Mouse (Mus musculus) activated CD4-positive, CD25-positive, alpha-beta regulatory T cell, adult 4 months (primary cell): ENCODE results near the gene Vps8. TPM values are rescaled to one million over a fixed set of nuclear protein-coding genes. Genes with fewer than 3 reads are reported as not detected.
"Not testable (repeated sequence)": the region's sequence is repeated elsewhere in the genome, so short reads cannot be mapped to it uniquely, and the experiment has no call there.

ENCODE experiments used
- ATAC-seq: one replicate; pipeline ENCODE4 v1.8.0; 2017
- polyA plus RNA-seq, 2 experiments: library from polyadenylated mRNA; unstranded; fragments of 100-300 nt; shearing (Covaris generic); gene quantifications; one replicate each; pipeline ENCODE4 v1.2.1; 2017

Gene Vps8
- polyA plus RNA-seq, 2 experiments from 2014 or later, result 13.5 to 15.2 TPM

DNA sequence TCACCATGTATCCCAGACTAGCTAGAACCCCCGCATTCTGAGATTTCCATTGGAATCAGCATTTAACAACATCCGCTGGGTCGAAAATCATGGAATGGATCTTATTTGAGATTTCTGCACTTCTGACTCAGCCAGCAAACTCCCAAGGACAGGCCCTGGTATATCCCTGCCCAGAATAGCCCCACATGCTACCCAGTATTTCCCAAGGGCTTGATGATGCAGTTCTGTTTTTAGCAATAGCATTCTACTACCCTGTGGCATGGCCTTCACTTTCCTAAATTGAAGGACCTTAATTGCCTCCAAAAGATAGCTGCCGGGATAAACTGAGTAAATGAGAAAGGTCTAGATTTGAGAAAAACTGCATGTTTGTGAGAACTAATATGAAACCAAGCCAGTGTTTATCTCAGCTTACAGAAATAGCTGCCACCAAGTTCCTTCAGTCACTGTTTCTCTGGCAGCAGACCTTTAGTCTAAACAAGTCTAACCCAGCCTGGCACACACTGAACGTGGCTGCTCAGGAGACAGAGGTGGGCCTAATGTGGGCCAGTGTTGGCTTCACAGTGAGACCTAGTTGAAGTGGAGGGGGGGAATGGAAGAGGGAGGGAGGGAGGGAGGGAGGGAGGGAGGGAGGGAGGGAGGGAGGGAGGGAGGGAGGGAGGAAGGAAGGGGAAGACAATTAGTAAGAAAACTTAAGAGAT, 213.4 kb downstream of the Vps8 start:
- no peak for ATAC-seq

DNA sequence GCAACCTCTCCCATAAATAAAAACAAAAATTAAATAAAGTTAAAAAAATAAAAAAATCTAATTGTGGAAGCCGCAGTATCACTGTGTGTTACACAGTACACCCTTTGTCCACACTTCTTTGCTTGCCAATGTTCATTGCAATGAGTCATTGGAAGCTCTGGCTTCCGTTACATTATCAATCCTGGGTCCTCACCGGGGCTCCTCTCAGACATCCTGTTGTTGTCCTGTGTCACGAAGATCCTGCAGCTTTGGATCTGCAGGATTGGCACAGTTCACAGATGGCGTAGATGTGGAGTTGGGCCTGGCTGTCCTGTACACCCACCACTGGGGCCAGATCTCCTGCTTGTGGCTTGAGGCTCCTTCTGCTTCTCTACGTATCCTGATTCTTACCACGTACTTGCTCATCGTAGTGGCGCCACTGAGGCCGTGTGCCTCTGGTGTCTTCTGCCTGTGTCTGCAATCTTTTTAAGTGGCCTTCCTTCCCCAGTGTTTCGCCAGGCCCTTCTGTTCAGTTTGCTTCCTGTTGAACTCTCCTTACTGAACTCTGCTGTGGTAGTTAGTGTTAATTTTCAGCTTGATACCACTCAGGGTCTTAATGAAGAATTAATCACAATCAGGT, 214.4 kb downstream of the Vps8 start:
- ATAC-seq, result no peak

DNA sequence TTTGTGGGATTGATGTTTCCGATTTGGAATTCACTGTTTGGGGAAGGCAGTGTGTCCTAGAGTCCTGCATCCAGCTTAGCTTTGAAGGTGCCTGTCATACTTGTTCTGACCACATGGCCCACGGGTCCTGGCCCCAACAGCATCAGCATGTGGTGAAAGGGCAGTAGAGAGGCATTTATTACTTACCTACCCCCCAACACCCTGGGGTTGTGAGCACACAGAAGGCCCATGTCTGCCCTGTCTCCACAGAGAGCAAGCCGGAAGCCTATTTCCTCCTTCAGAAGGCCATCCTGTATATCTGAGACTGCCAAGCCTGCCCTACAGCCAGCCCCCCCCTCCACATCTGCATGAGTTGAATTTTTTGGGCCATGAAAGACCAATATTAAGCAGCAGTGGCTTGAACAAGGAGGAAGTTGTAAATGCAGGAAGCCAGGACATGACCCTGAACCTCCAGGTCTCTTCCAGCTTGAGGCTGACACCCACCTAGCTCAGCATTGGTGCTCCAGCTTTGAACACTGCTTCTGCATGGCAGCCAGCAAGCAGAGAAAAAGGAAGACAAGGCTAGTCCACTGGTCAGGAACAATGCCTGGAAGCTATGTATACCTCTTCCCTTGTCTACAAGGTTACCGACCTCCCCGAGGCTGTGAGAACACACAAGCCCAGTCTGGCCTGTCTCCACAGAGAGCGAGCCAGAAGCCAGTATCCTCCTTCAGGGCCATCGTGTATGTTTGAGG, 218.0 kb downstream of the Vps8 start:
- no peak for ATAC-seq

DNA sequence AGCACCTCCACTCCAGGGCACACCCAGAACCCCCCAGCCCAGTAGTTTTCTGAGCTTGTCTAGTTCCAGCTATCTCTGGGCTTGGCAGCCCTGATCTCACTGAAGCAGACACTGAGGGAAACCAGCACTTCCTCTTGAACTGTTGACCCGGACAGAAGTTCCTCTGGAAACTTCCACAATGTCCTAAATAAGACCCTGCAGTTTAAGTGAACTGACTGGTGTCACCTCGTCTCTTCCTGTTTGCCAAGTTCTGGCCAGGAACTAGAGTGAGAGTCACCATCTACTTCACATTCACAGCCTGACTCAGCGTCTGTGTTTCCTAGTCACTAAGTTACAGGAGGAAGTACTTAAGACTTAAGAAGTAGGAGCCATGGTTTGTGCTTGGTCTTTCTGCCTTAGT, 219.0 kb downstream of the Vps8 start:
- ATAC-seq, result peak; percentile 53

DNA sequence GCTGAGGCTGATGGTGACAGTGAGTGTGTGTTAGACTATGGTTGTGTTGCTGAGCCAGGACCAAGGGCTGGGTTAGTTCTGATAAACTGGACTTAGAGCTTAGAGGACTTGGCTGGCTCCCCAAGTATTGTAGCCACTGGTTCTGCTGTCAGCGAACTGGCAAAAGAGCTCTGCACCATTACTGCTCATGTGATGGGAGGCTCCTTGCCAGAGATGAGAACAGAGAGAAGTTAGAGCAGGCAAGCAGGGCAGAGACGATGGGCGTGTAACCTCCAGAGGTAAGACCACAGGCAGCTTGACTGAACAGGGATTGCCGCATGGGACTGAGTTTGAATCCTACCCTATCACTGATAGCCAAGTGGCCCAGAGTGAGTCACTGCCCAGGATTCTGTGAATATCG, 220.0 kb downstream of the Vps8 start:
- no peak for ATAC-seq

DNA sequence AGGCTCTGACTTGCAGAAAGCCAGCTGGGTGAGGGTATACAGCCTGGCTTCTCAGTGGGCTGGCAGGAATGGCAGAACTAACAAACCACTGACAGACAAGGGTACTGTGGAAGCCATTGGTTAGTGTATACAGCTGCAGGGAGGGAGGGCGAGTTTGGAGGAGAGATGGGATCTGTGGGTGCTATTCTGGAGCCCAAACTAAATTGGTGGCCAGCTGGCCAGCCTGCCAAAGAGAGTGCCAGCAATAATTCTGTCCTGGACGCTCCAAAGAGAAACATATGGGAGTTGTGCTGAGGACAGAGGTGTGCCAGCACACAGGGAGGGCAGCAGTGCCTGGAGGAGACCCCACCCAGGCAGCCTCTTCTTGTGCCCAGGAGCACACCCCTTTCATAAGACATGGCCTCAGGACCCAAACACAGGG, 220.7 kb downstream of the Vps8 start:
- ATAC-seq, result no peak

DNA sequence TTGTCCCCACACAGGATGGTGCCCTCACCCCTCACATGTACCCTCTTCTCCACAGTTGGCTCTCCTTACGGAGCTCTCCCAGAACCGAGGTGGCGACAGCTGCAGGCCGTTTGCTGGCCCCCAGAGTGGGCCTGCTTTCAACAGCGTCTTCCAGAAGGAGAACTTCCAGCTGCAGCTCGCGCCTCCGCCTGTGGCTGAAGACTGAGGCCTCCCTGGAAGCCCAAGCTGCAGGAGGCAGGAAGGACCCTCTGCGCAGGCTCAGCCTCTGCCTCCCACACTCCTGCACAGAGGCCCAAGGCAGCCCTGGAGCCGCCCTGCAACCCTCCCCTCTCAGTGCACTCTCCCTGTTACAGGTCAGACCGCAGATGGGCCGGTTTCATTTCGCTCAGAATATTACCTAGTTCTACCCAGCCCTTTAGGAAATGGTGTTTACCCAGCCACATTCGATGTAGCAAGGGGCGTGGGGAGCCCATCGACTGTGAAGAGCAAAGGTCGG, 221.2 kb downstream of the Vps8 start:
- peak; percentile 53 for ATAC-seq

DNA sequence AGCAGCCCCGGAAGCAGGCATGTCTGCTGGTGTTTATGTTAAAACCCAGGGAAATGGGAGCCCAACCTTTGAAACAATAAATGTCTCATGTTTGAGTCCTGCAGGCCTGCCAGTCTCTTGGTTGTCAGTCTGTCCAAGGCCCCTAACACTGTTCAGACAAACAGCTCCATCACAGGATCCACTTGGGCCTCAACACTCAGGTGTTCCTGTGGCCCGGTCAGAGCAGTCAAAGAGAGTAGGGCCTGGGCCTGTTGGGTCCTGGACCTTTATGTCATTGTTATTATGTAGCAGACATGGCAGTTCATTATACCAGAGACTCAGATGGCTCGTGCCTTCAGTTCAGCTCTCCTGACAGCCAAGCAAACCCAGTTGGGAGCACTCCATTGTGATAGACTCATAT, 221.7 kb downstream of the Vps8 start:
- ATAC-seq, result no peak

DNA sequence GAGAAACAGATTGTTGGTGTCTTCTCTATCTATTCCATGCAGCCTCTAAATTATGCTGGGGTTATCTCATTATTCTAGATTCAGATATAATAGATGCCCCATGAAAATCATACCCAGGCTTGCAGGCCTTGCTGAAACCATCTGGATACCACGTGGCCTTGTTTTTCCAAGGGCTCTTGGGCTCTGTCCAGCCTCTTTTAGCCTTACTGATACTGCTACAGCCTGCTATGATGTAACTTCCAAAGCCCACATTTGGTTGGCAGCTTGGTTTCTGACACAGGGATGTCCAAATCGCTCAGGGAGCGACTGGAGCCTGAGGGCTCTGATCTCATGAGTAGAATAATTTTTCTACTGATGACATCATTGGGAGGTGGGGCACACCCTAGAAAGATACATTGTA, 223.0 kb downstream of the Vps8 start:
- no peak for ATAC-seq

DNA sequence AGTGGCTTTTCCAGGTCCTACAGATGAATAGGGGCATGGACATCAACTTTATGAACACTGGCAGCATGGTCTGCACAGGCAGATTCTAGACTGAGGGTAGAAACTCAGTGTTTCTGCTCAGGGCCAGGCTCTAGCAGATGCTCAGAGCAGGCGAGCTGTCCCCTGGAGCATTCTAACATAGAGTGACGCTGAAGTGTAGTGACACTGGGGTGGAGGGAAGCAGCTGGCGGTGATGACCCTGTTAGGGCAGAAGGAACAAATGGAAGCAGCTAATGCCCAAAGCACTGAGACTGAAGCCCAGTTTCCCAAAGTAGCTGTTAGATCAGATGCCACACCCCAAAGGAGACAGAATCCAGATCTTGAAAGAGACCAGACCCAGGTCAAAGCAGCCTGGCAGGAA, 223.6 kb downstream of the Vps8 start:
- ATAC-seq, result no peak

DNA sequence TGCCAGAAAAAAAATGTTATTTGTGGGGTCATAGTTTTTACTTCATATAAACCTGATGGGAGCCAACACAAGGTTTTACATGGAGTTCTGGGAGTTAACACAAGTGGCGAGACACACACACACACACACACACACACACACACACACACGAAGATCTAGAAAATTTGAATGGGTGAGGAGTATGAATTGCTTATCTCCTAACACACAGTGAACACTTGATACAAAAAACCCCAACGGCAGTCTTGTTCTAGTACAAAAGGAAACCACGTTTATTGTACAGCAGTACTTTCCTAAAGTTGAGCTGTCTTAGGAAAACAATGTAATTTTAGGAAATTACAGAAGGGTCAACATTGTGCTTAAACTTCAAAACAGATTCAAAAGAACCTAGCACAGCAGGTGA, 225.9 kb downstream of the Vps8 start:
- ATAC-seq, result no peak

DNA sequence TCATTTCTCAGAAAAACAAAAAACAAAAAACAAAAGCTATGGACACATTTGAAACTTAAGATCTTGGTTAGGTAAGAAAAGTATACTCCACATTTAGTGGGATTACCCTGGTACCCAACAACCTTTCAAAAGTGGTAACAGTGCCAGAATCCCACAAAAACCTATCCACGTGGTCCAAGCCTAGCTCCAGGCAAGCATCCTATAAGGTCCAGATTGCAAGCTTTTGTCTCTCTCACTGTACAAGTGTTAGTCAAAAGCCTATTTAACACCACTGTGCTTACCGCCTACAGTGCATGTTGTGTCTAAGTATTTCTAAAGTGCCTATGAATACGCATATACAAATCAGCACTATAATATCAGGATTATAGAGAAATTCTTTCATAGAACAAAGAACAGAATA, 227.4 kb downstream of the Vps8 start:
- ATAC-seq, result no peak

DNA sequence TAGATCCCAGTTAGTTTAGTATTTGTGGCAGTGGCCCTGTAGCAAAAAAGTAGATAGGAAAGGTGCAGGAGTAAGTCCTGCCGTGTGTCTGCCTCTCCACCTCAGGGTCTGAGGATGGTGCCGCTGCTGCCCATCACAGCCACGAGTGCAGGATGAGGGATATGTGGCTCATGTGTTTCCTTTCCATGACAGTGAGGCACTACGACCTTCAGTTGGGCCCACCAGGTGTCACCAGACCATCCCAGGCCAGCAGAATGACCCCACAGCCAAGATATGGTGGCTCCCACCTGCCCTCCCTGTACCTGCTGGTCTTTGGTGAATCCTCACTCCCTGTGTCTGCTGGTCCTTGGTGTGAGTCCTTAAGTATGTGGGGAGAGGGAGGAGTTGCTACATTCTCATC, 228.2 kb downstream of the Vps8 start:
- no peak for ATAC-seq

DNA sequence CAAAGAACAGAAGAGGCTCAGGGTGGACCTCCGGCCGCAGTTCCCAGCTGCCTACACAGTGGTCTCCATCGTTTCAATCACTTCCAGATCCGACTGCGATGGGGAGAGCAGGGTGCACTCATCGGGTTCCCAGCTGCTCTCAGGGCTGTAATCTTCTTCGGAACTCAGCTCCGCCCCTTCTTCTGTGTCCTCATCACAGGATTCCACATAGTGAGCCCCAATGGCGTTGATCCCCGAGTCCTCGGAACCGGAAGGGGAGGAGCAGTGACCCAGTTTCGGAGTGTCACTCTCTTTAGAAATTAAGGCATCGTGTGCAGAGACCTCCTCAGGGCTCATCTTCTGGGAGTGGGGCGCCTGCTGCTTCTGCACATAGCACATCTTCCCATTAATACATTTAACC, 230.2 kb downstream of the Vps8 start:
- ATAC-seq, result no peak

DNA sequence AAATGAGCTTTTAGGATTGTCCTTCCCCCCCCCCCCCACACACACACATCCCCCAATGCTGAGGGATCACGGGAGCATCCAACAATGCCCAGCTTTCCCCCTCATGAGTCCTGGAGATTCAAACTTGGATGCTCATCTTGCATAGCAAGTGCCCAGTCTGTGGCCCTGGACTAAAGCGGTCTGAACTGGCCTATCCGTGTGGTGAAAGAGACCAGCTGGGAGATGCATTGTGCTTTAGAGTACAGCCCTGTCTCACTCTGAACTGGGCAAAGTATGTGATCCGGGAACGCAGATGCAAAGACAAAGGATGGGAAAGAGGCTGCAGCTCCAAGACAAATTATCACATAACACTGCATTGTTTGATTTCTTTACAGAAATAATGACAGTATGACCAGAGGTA, 231.5 kb downstream of the Vps8 start:
- ATAC-seq, result no peak

DNA sequence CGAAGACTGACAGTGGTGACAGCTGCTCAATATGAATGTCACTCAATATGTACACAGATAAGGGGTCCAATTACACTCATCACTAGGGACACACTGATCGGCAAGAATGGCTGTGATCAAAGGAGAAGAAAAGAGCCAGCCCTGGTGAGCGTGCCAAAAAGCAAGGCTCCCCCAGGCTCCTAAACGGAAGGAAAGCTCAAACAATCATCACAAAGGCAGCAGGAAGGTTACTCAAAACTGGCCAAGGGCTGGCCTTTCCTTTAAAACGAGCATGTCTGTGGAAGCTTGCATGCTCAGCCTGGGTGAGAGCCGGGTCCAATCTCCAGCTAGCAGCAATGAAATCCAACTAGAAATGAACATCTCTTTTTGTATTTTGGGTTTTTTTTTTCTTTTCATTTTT, 232.4 kb downstream of the Vps8 start:
- ATAC-seq, result no peak

DNA sequence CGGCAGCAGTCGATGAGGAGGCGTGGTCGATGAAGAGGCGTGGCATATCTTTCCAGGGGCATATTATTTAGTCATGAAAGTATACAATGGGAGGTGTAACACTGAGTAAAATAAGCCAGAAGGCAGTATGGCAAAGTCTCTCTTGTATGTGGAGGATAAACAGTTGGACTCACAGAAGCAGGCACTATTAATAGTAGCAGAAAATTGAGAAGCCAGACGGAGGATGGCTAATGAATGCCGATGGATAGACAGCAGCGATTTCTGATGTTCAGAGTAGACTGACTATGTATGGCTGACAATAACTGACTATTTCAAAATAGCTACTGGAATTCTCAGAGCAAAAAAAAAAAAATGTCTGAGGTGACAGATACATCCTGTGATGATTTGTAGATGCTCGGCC, 233.0 kb downstream of the Vps8 start:
- no peak for ATAC-seq

DNA sequence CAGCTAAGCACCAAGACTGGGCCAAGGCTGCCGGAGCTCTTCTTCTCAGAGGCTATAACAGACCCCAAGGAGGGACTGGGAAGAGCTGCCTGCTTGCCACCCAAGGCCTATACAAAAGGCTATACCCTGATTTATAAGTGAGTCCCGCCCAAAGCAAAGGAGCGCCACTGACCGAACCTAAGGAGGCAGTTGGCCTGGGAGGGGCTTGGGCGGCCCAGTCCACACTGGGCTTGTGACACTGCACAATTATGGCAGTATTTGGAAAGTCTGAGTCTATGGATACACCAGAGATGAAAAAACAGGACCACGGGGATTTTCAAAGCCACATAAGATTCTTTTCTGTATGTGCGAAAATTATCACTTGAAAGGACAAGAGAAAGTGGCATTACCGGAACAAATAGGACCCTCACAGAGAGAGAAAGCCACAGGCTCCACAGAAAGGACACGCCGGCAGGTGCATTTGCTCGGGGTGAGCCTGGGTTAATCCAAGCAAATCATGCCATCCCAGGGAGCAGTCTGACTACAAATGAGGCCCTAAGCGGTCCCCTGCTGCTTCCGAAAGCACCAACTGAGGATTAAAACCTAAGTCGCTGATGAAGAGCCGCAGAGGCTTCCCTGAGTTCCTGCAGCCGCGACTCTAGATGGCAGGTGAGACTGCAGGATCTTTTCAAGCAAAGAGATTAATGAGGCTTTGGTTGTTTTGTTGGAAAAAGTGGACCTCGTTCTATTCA, 241.9 kb downstream of the Vps8 start:
- no peak for ATAC-seq

DNA sequence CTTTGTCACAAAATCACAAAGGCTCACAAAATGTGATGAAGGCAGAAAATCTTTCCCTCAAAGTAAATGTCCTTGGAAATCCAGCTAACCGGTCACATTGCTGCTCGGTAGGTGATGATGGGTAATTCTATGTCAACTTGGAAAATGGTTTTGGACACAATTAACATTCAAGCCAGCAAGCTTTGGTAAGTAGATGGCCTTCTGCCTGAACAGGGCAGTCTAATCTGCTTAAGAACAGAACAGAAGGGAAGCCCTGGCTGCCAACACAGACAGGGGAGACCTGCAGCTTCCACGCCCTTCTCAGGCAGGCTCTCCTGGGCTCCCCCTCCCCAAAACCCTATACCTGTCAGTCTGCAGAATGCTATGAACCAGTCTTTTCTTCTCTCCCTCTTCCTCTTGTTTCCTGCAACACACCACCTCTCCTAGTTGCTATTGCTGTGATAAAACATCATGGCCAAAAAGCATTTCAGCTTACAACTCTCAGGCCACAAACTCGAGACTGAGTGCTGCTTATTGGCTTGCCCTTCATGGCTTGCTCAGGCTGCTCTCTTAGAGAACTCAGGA, 242.6 kb downstream of the Vps8 start:
- ATAC-seq, result no peak

DNA sequence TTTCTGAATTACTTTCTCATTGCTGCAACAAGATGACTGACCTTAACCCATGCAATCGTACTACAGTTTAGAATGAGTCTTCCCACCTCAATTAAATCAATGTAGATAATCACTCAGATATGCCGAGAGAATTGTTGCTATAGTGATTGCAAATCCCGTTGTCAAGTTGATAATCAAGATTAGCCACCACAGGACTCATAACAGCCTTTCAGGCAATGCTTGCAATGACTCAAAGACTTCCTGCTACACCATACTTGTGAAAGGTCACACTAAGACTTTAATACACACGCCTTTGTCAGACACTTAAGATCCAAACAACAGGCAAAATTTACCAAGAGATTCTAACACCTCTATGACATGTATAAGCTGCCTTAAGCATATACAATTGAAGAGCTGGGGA, 249.0 kb downstream of the Vps8 start:
- ATAC-seq, result peak; percentile 95

DNA sequence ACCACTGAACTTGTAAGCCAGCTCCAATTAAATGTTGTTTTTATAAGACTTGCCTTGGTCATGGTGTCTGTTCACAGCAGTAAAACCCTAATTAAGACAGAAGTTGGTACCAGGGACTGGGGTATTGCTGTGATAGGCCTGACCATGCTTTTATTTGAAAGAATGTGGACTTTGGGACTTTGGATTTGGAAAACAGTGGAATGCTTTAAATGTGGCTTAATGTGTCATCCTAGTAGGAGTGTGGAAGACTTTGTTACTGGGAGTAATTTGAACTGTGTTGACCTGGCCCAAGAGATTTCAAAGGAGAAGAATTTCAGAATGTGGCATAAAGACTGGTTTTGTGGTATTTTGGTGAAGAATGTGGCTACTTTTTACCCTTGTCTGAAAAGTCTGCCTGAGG, 250.1 kb downstream of the Vps8 start:
- not testable (repeated sequence) for ATAC-seq

DNA sequence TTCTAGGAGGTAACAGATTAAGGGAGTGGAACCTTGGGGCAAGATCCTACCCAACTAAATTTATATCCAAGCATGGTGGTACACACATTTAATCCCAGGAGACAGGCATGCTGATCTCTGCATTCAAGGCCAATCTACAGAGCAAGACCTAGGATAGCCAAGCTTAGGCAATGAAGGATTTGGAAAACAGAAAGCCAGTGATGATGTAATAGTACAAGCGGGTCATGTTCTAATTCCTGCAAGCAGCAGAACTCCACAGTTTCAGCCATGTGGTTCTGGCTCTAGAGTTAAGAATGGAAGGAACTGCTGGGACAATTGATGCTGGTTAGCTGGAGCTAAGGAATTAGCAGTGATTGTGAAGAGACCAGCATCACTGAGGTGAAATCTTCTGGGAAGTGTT, 250.7 kb downstream of the Vps8 start:
- not testable (repeated sequence) for ATAC-seq

DNA sequence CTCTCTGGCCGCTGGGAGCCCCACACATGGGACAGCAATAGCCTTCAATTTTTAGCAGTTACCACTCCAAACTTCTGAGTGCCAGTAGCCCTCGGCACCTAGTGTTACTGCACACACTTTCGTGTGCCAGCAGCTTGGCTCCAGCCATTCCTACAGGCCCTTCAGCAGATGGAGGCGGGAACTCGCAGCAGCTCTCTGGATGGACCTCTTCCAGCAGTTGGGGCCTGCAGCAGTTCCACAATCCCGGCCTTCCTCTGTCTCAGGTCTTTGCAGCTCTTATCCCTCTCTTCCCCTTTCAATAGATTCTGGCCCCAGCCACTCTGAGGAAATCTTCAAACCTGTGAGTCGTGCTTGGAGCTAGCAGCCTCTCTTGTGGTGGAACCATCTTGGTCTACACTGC, 253.9 kb downstream of the Vps8 start:
- no peak for ATAC-seq
